Mouse (Mus musculus) midbrain, embryonic 10.5 days (tissue): ENCODE results near the gene Tchp. TPM values are rescaled to one million over a fixed set of nuclear protein-coding genes. Genes with fewer than 3 reads are reported as not detected.

Experiments used
- DNase-seq: peaks from one replicate; pipeline ENCODE4 v3.0.0-alpha.2; 2017; ENCODE audit warnings: low spot score
- H3K27ac ChIP-seq: fragments of 300-500 bp; sonication (generic); replicated peaks from 2 replicates; pipeline ENCODE4 v1.5.1; 2016; ENCODE audit warnings: mild to moderate bottlenecking
- H3K27me3 ChIP-seq: fragments of 300-500 bp; sonication (generic); 2 replicates; pipeline ENCODE4 v1.6.1; 2016; ENCODE audit warnings: low read depth, mild to moderate bottlenecking; ENCODE audit not compliant: poor library complexity, severe bottlenecking
- H3K36me3 ChIP-seq: fragments of 300-500 bp; sonication (generic); 2 replicates; pipeline ENCODE4 v1.6.1; 2016; ENCODE audit warnings: mild to moderate bottlenecking, moderate library complexity
- H3K4me1 ChIP-seq: fragments of 300-500 bp; sonication (generic); 2 replicates; pipeline ENCODE4 v1.6.1; 2016
- H3K4me3 ChIP-seq: fragments of 300-500 bp; sonication (generic); 2 replicates; pipeline ENCODE4 v1.5.1; 2016; ENCODE audit warnings: mild to moderate bottlenecking, moderate library complexity
- H3K9me3 ChIP-seq: fragments of 300-500 bp; sonication (generic); replicated peaks from 2 replicates; pipeline ENCODE4 v1.6.1; 2016; ENCODE audit warnings: mild to moderate bottlenecking
- WGBS: fragments of 180-500 bp; shearing (Covaris S2); methylation state at CpG from one replicate; pipeline ENCODE4 v1.1.7; 2016; 5-methylcytosine and 5-hydroxymethylcytosine counted together
- polyA plus RNA-seq: library from polyadenylated mRNA; unstranded; fragments of >200 nt; fragmentation: Nextera tagmentation; extraction: Ambion mirVana; gene quantifications from 2 replicates; pipeline ENCODE4 v1.2.1, GENCODE M21; 2016

The Tchp gene
- polyA plus RNA-seq, 1 experiment from 2014 or later, result 19.4 TPM

- WGBS, result 94% methylated on average over 5 of the region's 5 CpGs
- DNase-seq, result no peak
- H3K9me3 ChIP-seq, result no peaks in the 10 kb centered on the region
- H3K4me1 ChIP-seq, result no peaks in the 10 kb centered on the region
- H3K27me3 ChIP-seq, result no peaks in the 10 kb centered on the region
- H3K36me3 ChIP-seq, result peaks cover 92% of the 10 kb centered on the region
- H3K27ac ChIP-seq, result no peak overlapping the region
- H3K4me3 ChIP-seq, result no peak overlapping the region
These were observed 40.0 kb downstream of the Tchp start for GRCm38 (mm10) chr5:114747521-114747920.

- Histone ChIP-seq H3K4me1 (no peaks in the 10 kb centered on the region), H3K27ac (no peak overlapping the region), H3K4me3 (no peak overlapping the region), H3K36me3 (peaks cover 92% of the 10 kb centered on the region), H3K9me3 (no peaks in the 10 kb centered on the region), H3K27me3 (no peaks in the 10 kb centered on the region)
- 87% methylated on average over 10 of the region's 10 CpGs for WGBS
- no peak for DNase-seq
These were observed 42.8 kb downstream of the Tchp start for GRCm38 (mm10) chr5:114750325-114750724.

- Histone ChIP-seq H3K36me3 (peaks cover 90% of the 10 kb centered on the region), H3K27me3 (no peaks in the 10 kb centered on the region), H3K27ac (no peak overlapping the region), H3K4me1 (no peaks in the 10 kb centered on the region), H3K4me3 (no peak overlapping the region), H3K9me3 (no peaks in the 10 kb centered on the region)
- WGBS, result 92% methylated on average over 10 of the region's 10 CpGs
- no peak for DNase-seq
These were observed 44.8 kb downstream of the Tchp start for GRCm38 (mm10) chr5:114752397-114752796.

DNA sequence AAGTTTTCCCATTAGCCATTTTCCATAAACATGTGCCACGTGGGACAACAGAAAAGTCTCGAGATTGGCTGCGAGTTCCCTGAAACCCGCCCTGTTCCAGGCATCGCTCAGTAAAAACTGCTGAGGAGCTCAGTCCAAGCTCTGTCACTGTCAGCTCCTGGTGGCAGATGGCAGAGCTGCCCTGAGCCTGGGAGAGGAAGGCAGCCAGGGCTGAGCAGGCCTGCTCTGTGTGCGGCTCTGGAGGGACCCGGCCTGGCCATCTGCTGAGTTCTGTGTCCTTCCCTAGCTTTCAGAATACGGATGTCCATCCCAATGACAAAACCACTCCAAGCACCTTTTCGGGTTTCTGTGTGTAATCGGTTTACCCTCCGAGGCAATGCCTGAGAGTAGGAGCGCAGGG is 45.8 kb downstream of the Tchp start:
- no peak for DNase-seq
- H3K36me3 ChIP-seq, result peaks cover 86% of the 10 kb centered on the region
- no peak overlapping the region for H3K27ac ChIP-seq
- H3K4me3 ChIP-seq, result no peak overlapping the region
- no peaks in the 10 kb centered on the region for H3K27me3 ChIP-seq
- no peaks in the 10 kb centered on the region for H3K9me3 ChIP-seq
- 93% methylated on average over 12 of the region's 12 CpGs for WGBS
- no peaks in the 10 kb centered on the region for H3K4me1 ChIP-seq

- Histone ChIP-seq H3K4me3 (no peak overlapping the region), H3K36me3 (peaks cover 81% of the 10 kb centered on the region), H3K4me1 (no peaks in the 10 kb centered on the region), H3K27me3 (no peaks in the 10 kb centered on the region), H3K27ac (no peak overlapping the region), H3K9me3 (no peaks in the 10 kb centered on the region)
- DNase-seq, result no peak
- WGBS, result 94% methylated on average over 5 of the region's 5 CpGs
These were observed 52.1 kb downstream of the Tchp start for GRCm38 (mm10) chr5:114759536-114760090.

- Histone ChIP-seq H3K9me3 (no peaks in the 10 kb centered on the region), H3K4me1 (no peaks in the 10 kb centered on the region), H3K36me3 (peaks cover 82% of the 10 kb centered on the region), H3K27ac (no peak overlapping the region), H3K4me3 (no peak overlapping the region), H3K27me3 (no peaks in the 10 kb centered on the region)
- DNase-seq, result no peak
- WGBS, result 94% methylated on average over 8 of the region's 8 CpGs
These were observed 54.4 kb downstream of the Tchp start for GRCm38 (mm10) chr5:114761980-114762379.

- Histone ChIP-seq H3K27ac (no peak overlapping the region), H3K36me3 (peaks cover 69% of the 10 kb centered on the region), H3K4me3 (no peak overlapping the region), H3K4me1 (no peaks in the 10 kb centered on the region), H3K27me3 (no peaks in the 10 kb centered on the region), H3K9me3 (no peaks in the 10 kb centered on the region)
- no peak for DNase-seq
- WGBS, result 93% methylated on average over 18 of the region's 18 CpGs
These were observed 57.5 kb downstream of the Tchp start for GRCm38 (mm10) chr5:114764812-114765735.

GRCm38 (mm10) chr5:114766686-114767085 is 59.1 kb downstream of the Tchp start:
- Histone ChIP-seq H3K4me3 (no peak overlapping the region), H3K36me3 (peaks cover 54% of the 10 kb centered on the region), H3K27me3 (no peaks in the 10 kb centered on the region), H3K4me1 (peaks cover 7% of the 10 kb centered on the region), H3K9me3 (no peaks in the 10 kb centered on the region), H3K27ac (no peak overlapping the region)
- no peak for DNase-seq
- WGBS, result 94% methylated on average over 8 of the region's 8 CpGs

GRCm38 (mm10) chr5:114767185-114767584 is 59.6 kb downstream of the Tchp start:
- Histone ChIP-seq H3K4me1 (peaks cover 12% of the 10 kb centered on the region), H3K27ac (no peak overlapping the region), H3K4me3 (no peak overlapping the region), H3K27me3 (no peaks in the 10 kb centered on the region), H3K9me3 (no peaks in the 10 kb centered on the region), H3K36me3 (peaks cover 49% of the 10 kb centered on the region)
- no peak for DNase-seq
- 87% methylated on average over 7 of the region's 7 CpGs for WGBS

DNA sequence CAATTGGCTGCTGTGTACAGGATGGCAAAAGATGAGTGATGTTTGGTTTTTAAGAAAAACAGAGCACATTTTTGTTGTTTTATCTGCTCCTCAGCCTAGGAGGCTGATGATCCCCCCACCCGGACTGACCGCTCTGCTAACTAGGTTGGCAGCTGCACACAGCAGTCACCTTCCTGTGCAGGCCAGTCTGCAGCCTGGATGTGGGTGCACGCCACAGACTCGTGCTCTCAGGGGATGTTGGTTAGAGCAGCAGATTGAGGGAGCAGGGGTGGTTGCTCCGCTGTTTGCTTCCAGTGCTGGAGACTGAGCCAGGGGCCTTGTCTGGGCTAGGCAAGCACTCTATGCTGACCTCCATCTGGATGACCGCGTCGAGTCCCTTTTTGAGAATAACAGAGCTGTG is 62.2 kb downstream of the Tchp start:
- DNase-seq, result no peak
- no peak overlapping the region for H3K27ac ChIP-seq
- no peaks in the 10 kb centered on the region for H3K27me3 ChIP-seq
- H3K4me3 ChIP-seq, result no peak overlapping the region
- no peaks in the 10 kb centered on the region for H3K9me3 ChIP-seq
- peaks cover 23% of the 10 kb centered on the region for H3K4me1 ChIP-seq
- WGBS, result 94% methylated on average over 8 of the region's 8 CpGs
- H3K36me3 ChIP-seq, result peaks cover 24% of the 10 kb centered on the region

- 84% methylated on average over 8 of the region's 8 CpGs for WGBS
- Histone ChIP-seq H3K27me3 (no peaks in the 10 kb centered on the region), H3K9me3 (no peaks in the 10 kb centered on the region), H3K4me3 (peak overlapping the region; percentile 100), H3K4me1 (peaks cover 41% of the 10 kb centered on the region), H3K27ac (no peak overlapping the region), H3K36me3 (peaks cover 4% of the 10 kb centered on the region; the same call in 1 of the 2 replicates)
- no peak for DNase-seq
These were observed 64.2 kb downstream of the Tchp start for GRCm38 (mm10) chr5:114771796-114772195.
